Mouse (Mus musculus) layer of hippocampus, postnatal 25 days (tissue): Measurements from ENCODE around the gene Fmnl1. TPM values are rescaled to one million over a fixed set of nuclear protein-coding genes. Genes with fewer than 3 reads are reported as not detected.

Experiments used
- DNase-seq, 2 experiments: peaks; one replicate each; pipeline ENCODE4 v3.0.0; 2022; ENCODE audit warnings: mixed read lengths in 2 of 2, low spot score in 1 of 2; ENCODE audit errors: extremely low spot score in 1 of 2
- total RNA-seq, 2 experiments: library from RNA; stranded (reverse); gene quantifications; 2 replicates each; pipeline ENCODE4 v1.2.3; 2021

The Fmnl1 gene
- total RNA-seq, 2 experiments from 2014 or later, result 127 to 147 TPM

- DNase-seq, result peak in 1 of 2 experiments; percentile 2
These were observed 7.0 kb downstream of the Fmnl1 start for GRCm38 (mm10) chr11:103177815-103178485.

- no peak for DNase-seq
These were observed 7.8 kb downstream of the Fmnl1 start for GRCm38 (mm10) chr11:103178748-103179147.

- no peak for DNase-seq
These were observed 9.5 kb downstream of the Fmnl1 start for GRCm38 (mm10) chr11:103180426-103180825.

- no peak for DNase-seq
These were observed 10.4 kb downstream of the Fmnl1 start for GRCm38 (mm10) chr11:103181349-103181748.

DNA sequence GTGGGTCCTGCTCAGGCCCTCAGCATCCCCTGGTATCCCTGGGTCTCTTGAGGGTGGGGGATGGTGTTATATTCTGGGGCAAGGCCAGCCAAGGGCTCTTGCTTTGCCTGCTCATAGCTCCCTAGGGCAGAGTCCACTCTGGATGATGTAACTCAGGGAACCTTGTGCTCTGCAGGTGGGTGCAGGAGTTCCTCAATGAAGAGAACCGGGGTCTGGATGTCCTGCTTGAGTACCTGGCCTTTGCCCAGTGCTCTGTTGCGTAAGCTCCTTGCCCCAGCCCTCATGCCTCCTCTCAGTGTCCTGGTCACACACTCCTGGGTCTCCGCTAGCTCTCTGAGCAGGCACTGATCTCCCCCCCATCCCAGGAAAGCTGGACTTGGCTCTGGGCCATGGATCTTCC is 11.0 kb downstream of the Fmnl1 start:
- DNase-seq, result no peak

DNA sequence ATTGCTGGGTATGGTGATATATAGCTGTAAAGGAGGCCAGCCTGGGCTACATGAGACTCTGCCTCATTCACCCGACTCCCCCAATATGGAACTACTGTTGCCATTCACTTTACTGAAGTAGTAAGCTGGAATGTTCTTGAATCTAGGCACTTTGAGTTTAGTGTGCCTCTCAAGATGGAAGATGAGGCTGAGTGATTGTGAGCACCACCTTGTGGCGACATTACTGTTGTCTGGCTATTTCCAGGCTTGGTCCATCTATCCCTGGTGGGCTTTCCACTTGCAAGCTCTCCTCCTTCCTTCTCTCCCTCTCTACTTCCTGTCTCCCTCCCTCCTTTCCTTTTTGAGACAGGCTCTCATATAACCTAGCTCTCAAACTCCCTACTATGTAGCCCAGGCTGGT is 14.0 kb downstream of the Fmnl1 start:
- peak in 1 of 2 experiments; percentile 67 for DNase-seq

GRCm38 (mm10) chr11:103192230-103192955 is 21.5 kb downstream of the Fmnl1 start:
- peak in 1 of 2 experiments; percentile 52 for DNase-seq

- peak in 1 of 2 experiments; percentile 52 for DNase-seq
These were observed 22.3 kb downstream of the Fmnl1 start for GRCm38 (mm10) chr11:103192956-103193824.

DNA sequence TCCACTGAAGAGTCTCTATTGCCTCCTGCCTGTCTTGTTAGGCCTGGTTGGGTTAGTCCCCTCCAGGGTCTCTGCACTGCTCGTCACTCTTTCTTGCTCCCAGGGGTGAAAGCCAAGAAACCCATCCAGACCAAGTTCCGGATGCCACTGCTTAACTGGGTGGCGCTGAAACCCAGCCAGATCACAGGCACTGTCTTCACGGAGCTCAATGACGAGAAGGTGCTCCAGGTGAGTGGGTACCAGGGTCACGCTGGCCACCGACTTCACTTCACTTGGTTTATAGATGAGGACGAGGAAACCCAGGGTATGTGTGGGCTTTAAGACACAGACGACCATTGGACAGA is 22.9 kb downstream of the Fmnl1 start:
- DNase-seq, result no peak

DNA sequence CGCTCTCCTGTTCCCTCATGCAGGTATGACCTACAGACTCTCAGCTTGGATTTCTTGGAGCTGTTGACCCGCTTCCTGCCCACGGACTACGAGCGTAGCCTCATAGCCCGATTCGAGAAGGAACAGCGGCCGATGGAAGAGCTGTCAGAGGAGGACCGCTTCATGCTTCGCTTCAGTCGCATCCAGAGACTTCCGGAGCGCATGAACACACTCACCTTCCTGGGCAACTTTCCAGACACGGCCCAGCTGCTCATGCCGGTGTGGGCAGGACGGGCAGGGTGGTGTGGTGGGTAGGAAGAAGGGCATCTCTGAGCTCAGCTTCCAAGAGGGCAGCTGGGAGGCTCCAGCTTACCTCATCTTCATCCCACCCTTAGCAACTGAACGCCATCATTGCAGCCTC is 24.3 kb downstream of the Fmnl1 start:
- DNase-seq, result no peak

DNA sequence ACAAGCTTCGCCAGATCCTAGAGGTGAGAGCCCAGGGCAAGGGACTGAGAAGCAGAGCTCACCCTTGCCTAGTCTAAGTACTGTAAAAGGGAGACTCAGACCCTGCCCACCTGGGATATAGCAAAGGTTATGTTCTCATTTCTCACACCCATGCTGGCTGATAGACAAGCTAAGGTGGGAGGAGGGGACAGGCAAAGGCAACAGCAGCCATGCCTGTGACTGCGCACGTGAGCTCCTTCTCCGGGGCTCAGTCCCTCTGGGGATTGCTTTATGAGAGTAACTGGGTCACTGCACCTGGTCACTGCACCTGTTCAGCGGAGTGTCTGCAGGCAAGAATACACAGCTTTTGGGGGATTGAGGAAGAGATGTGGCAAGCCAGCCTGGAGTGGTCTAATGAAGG is 24.7 kb downstream of the Fmnl1 start:
- DNase-seq, result no peak

GRCm38 (mm10) chr11:103197340-103197739 is 26.4 kb downstream of the Fmnl1 start:
- DNase-seq, result no peak

- DNase-seq, result no peak
These were observed 27.4 kb downstream of the Fmnl1 start for GRCm38 (mm10) chr11:103198339-103198738.

DNA sequence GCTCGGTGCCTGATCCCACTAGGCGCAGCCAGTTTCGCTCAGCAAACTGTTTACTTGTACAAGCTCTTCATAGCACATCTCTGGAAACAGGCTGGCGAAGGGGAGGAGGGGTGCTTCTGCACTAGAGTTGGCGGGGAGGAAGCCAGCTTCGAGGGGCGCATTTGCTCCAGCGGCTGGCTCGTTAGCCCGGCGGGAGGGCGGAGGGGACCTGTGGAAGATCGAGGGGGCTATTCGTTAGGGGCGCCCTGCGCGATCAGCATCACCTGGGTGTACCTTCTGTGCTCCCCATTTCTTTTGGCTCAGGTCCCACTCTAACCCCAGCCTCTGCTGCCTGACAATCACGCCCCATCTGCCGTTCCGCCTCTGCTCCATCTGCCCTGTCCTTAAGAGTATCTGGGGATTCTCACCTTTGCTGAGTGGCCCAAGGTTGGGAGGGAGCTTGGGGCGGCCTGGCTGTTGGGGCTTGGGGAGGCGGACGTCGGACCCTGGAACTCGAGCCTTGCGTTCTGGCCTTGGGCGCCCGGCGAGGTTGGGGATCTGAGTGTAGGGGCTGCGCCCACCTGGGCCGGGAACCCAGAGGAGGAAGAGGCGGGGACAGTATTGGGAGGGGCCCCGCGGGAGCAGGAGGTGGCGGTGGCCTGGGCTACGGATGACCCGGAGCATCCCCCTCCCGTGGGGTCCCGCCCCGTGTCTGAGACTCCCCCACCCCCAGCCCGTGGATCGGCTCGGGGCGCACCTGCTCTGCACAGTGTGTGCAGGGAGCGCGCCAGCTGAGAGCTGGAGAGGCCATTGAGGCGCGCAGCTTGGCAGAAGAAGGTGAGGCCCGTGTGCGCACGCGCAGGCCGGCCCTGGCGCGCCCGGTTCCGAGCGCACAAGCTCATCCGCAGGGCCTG is 28.2 kb downstream of the Fmnl1 start:
- peak; percentile 63 to 79 for DNase-seq

DNA sequence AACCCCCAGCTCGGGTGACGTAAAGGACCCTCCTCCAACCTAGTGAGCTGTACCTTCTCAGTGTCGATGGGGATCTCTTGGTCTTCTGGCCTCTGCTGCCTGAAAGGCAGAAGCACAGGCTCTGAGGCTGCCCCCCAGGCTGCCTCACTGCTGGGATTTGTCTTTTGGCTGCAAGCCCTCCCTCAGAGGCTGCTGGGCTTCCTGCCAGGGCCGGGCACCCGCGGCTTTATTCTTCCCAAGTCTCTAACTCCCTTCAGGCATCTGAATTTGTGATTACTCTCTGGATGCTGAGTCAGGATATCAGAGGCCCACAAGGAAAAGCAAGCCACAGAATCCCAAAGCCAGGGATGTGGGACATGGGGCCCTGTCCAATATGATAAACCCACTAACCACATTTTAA is 30.8 kb downstream of the Fmnl1 start:
- peak; percentile 71 to 72 for DNase-seq

DNA sequence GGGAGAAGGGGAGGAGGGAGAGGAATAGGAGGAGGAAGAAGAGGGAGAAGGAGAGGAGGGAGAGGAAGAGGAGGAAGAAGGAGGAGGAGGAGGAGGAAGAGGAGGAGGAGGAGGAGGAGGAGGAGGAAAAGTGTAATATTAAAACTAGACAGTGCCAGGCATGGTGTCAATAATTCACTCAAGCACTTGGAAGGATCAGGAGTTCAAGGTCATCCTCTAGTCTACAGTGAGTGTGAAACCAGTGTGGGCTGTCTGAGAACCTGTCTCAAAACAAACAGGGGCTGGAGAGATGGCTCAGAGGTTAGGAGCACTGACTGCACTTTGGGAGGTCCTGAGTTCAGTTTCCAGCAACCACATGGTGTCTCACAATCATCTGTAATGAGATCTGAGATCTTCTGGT is 31.5 kb downstream of the Fmnl1 start:
- no peak for DNase-seq

DNA sequence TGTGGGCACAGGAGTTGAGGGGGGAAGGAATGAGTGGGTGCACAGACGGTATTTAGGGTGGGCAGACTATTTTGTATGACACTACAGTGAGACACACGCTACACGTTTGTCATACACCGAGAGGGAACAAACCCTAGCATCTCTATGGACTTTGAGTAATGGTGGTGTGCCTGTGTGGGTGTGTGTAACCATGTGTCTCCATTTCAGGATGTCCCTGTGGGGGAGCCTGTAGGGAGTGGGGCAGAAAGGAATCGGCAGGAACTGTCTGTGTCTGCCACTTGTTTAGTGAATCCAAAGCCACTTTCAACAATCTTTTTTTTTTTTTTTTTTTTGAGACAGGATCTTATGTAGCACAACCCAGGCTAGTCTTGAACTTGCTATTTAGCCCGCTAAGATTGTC is 35.3 kb downstream of the Fmnl1 start:
- no peak for DNase-seq

GRCm38 (mm10) chr11:103208458-103208857 is 37.6 kb downstream of the Fmnl1 start, which contains the start of gene 1700023F06Rik:
1700023F06Rik (minus strand) TSS chr11:103208558.
- no peak for DNase-seq

GRCm38 (mm10) chr11:103210291-103210690 is 39.4 kb downstream of the Fmnl1 start:
- no peak for DNase-seq

DNA sequence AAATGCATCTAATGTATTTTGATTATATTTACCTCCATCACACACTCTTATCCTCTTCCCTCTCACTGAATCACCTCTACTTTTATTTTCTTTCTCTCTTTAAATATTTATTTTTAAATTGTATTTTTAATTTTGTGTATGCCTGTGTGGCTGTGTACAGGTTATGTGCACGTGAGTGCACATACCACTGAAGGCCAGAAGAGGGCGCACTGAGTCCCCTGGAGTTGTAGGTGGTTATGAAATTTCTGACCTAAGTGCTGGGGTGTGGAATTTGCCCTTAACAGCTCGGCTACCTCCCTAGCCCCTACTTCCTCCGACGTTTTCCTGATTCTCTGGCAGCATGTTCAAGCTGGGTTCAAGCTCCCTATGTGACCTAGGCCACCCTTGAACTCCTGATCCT is 42.8 kb downstream of the Fmnl1 start:
- DNase-seq, result no peak
